Mouse (Mus musculus): ENCODE results near the gene Ush2a. TPM values are rescaled to one million over a fixed set of nuclear protein-coding genes. Genes with fewer than 3 reads are reported as not detected.

The Ush2a gene
- polyA plus RNA-seq, 1 experiment: not detected

- no peaks in the 10 kb centered on the region for H3K79me2 ChIP-seq (ENCODE audit: control insufficient read depth, insufficient read depth)
- H3ac ChIP-seq (ENCODE audit: control insufficient read depth, insufficient read length): no peak overlapping the region
- H3K27me3 ChIP-seq (ENCODE audit: control insufficient read depth, insufficient read depth, insufficient read length): no peaks in the 10 kb centered on the region
- TF ChIP-seq CEBPB (IDR thresholded peaks at IDR 0.05; ENCODE audit: insufficient read depth, poor library complexity, severe bottlenecking): no peak
- TF ChIP-seq USF1 (IDR thresholded peaks at IDR 0.05; ENCODE audit: low read depth): no peak
- no peak for TF ChIP-seq TCF3 (IDR thresholded peaks at IDR 0.05; ENCODE audit: insufficient read length, low read depth)
- no peak for TF ChIP-seq POLR2A (IDR thresholded peaks at IDR 0.05; ENCODE audit: insufficient read length, low read depth)
- TF ChIP-seq MYOG (IDR thresholded peaks at IDR 0.05; ENCODE audit: control insufficient read depth in 1 of 3, insufficient read depth in 1 of 3, insufficient read length in 2 of 3, low read depth in 2 of 3): no peak
- TF ChIP-seq SRF (IDR thresholded peaks at IDR 0.05; ENCODE audit: control insufficient read depth, insufficient read length, low read depth): no peak
- TF ChIP-seq MYOD1 (IDR thresholded peaks at IDR 0.05; ENCODE audit: control insufficient read depth in 1 of 3, insufficient read length in 2 of 3, low read depth in 2 of 3): no peak
- TF ChIP-seq REST (IDR thresholded peaks at IDR 0.05; ENCODE audit: insufficient read depth, insufficient read length): no peak
- no peak for TF ChIP-seq MAX (IDR thresholded peaks at IDR 0.05; ENCODE audit: low read depth)
- no peak for TF ChIP-seq POLR2AphosphoS2 (IDR thresholded peaks at IDR 0.05; ENCODE audit: insufficient read length, low read depth)
- no peak for TF ChIP-seq E2F4 (IDR thresholded peaks at IDR 0.05; ENCODE audit: insufficient read depth)
- no peak overlapping the region for H3K4me3 ChIP-seq
- H3K36me3 ChIP-seq (ENCODE audit: control insufficient read depth, insufficient read depth): no peaks in the 10 kb centered on the region
- no peak overlapping the region for H3K4me2 ChIP-seq (ENCODE audit: low read depth)
Observed at GRCm38 (mm10) chr1:188668513-188668912, 406.7 kb downstream of the Ush2a start.

GRCm38 (mm10) chr1:188672871-188673270 lies 411.0 kb downstream of the Ush2a start:
- no peaks in the 10 kb centered on the region for H3K36me3 ChIP-seq (ENCODE audit: control insufficient read depth, insufficient read depth)
- TF ChIP-seq POLR2A (IDR thresholded peaks at IDR 0.05; ENCODE audit: insufficient read length, low read depth) (no peak), TCF3 (IDR thresholded peaks at IDR 0.05; ENCODE audit: insufficient read length, low read depth) (no peak), MAX (IDR thresholded peaks at IDR 0.05; ENCODE audit: low read depth) (no peak), REST (IDR thresholded peaks at IDR 0.05; ENCODE audit: insufficient read depth, insufficient read length) (no peak), SRF (IDR thresholded peaks at IDR 0.05; ENCODE audit: control insufficient read depth, insufficient read length, low read depth) (no peak), POLR2AphosphoS2 (IDR thresholded peaks at IDR 0.05; ENCODE audit: insufficient read length, low read depth) (no peak), MYOG (IDR thresholded peaks at IDR 0.05; ENCODE audit: control insufficient read depth in 1 of 3, insufficient read depth in 1 of 3, insufficient read length in 2 of 3, low read depth in 2 of 3) (no peak), MYOD1 (IDR thresholded peaks at IDR 0.05; ENCODE audit: control insufficient read depth in 1 of 3, insufficient read length in 2 of 3, low read depth in 2 of 3) (no peak), E2F4 (IDR thresholded peaks at IDR 0.05; ENCODE audit: insufficient read depth) (no peak), TCF12 (IDR thresholded peaks at IDR 0.05; ENCODE audit: insufficient read depth, poor library complexity, severe bottlenecking) (no peak), CEBPB (IDR thresholded peaks at IDR 0.05; ENCODE audit: insufficient read depth, poor library complexity, severe bottlenecking) (no peak), USF1 (IDR thresholded peaks at IDR 0.05; ENCODE audit: low read depth) (no peak)

GRCm38 (mm10) chr1:188674640-188675510 lies 413.1 kb downstream of the Ush2a start:
- no peak for TF ChIP-seq E2F4 (IDR thresholded peaks at IDR 0.05; ENCODE audit: insufficient read depth)
- no peak for TF ChIP-seq TCF3 (IDR thresholded peaks at IDR 0.05; ENCODE audit: insufficient read length, low read depth)
- TF ChIP-seq TCF12 (IDR thresholded peaks at IDR 0.05; ENCODE audit: insufficient read depth, poor library complexity, severe bottlenecking): no peak
- TF ChIP-seq SRF (IDR thresholded peaks at IDR 0.05; ENCODE audit: control insufficient read depth, insufficient read length, low read depth): no peak
- TF ChIP-seq MAX (IDR thresholded peaks at IDR 0.05; ENCODE audit: low read depth): no peak
- TF ChIP-seq POLR2AphosphoS2 (IDR thresholded peaks at IDR 0.05; ENCODE audit: insufficient read length, low read depth): no peak
- TF ChIP-seq MYOD1 (IDR thresholded peaks at IDR 0.05; ENCODE audit: control insufficient read depth in 1 of 3, insufficient read length in 2 of 3, low read depth in 2 of 3): no peak
- H3K27me3 ChIP-seq (ENCODE audit: control insufficient read depth, insufficient read depth, insufficient read length): no peaks in the 10 kb centered on the region

More at GRCm38 (mm10) chr1:188672871-188673270, 411.0 kb downstream of the Ush2a start:
- no peak overlapping the region for H3K4me3 ChIP-seq
- no peak overlapping the region for H3K4me2 ChIP-seq (ENCODE audit: low read depth)
- H3ac ChIP-seq (ENCODE audit: control insufficient read depth, insufficient read length): no peak overlapping the region
- H3K79me2 ChIP-seq (ENCODE audit: control insufficient read depth, insufficient read depth): no peaks in the 10 kb centered on the region
- no peaks in the 10 kb centered on the region for H3K27me3 ChIP-seq (ENCODE audit: control insufficient read depth, insufficient read depth, insufficient read length)

GRCm38 (mm10) chr1:188675511-188675863 lies 413.7 kb downstream of the Ush2a start:
- TF ChIP-seq USF1 (IDR thresholded peaks at IDR 0.05; ENCODE audit: low read depth): no peak
- no peak for TF ChIP-seq POLR2AphosphoS2 (IDR thresholded peaks at IDR 0.05; ENCODE audit: insufficient read length, low read depth)
- Histone ChIP-seq H3K79me2 (ENCODE audit: control insufficient read depth, insufficient read depth) (no peaks in the 10 kb centered on the region), H3K4me3 (no peak overlapping the region), H3ac (ENCODE audit: control insufficient read depth, insufficient read length) (no peak overlapping the region), H3K4me2 (ENCODE audit: low read depth) (no peak overlapping the region), H3K27me3 (ENCODE audit: control insufficient read depth, insufficient read depth, insufficient read length) (no peaks in the 10 kb centered on the region), H3K36me3 (ENCODE audit: control insufficient read depth, insufficient read depth) (no peaks in the 10 kb centered on the region)

More at GRCm38 (mm10) chr1:188674640-188675510, 413.1 kb downstream of the Ush2a start:
- no peak overlapping the region for H3ac ChIP-seq (ENCODE audit: control insufficient read depth, insufficient read length)
- no peaks in the 10 kb centered on the region for H3K36me3 ChIP-seq (ENCODE audit: control insufficient read depth, insufficient read depth)
- H3K4me3 ChIP-seq: no peak overlapping the region
- H3K79me2 ChIP-seq (ENCODE audit: control insufficient read depth, insufficient read depth): no peaks in the 10 kb centered on the region
- H3K4me2 ChIP-seq (ENCODE audit: low read depth): no peak overlapping the region

- Histone ChIP-seq H3K27me3 (ENCODE audit: control insufficient read depth, insufficient read depth, insufficient read length) (no peaks in the 10 kb centered on the region), H3K36me3 (ENCODE audit: control insufficient read depth, insufficient read depth) (no peaks in the 10 kb centered on the region), H3ac (ENCODE audit: control insufficient read depth, insufficient read length) (no peak overlapping the region), H3K4me3 (no peak overlapping the region), H3K79me2 (ENCODE audit: control insufficient read depth, insufficient read depth) (no peaks in the 10 kb centered on the region), H3K4me2 (ENCODE audit: low read depth) (no peak overlapping the region)
- TF ChIP-seq POLR2A (IDR thresholded peaks at IDR 0.05; ENCODE audit: insufficient read length, low read depth): no peak
- no peak for TF ChIP-seq POLR2AphosphoS2 (IDR thresholded peaks at IDR 0.05; ENCODE audit: insufficient read length, low read depth)
- no peak for TF ChIP-seq USF1 (IDR thresholded peaks at IDR 0.05; ENCODE audit: low read depth)
- no peak for TF ChIP-seq TCF12 (IDR thresholded peaks at IDR 0.05; ENCODE audit: insufficient read depth, poor library complexity, severe bottlenecking)
- TF ChIP-seq SRF (IDR thresholded peaks at IDR 0.05; ENCODE audit: control insufficient read depth, insufficient read length, low read depth): no peak
- no peak for TF ChIP-seq REST (IDR thresholded peaks at IDR 0.05; ENCODE audit: insufficient read depth, insufficient read length)
- TF ChIP-seq MAX (IDR thresholded peaks at IDR 0.05; ENCODE audit: low read depth): no peak
- TF ChIP-seq MYOG (IDR thresholded peaks at IDR 0.05; ENCODE audit: control insufficient read depth in 1 of 3, insufficient read depth in 1 of 3, insufficient read length in 2 of 3, low read depth in 2 of 3): no peak
Observed at GRCm38 (mm10) chr1:188678189-188678588, 416.4 kb downstream of the Ush2a start.

Measured in myocyte (in vitro differentiated cells).